ENCODE assay signal across 10 mouse cellular contexts in genomic region chr4:114472143-114472542, GRCm38 (mm10).
DNase-seq lines count a peak whose midpoint lies in the region; ATAC-seq and TF ChIP-seq lines count a peak whose summit lies in the region.
"Had no signal": no experiment of that assay in that cellular context is flagged by ENCODE, and none has a peak within 500 bp of the region (broad histone marks: within the 10 kb centered on the region; RNA-seq: fewer than 3 reads in every experiment).

No protein-coding gene starts in this region.

- intact Hi-C loops in left cerebral cortex, postnatal 4 days (cut with DNase I), result no loop called here

- peaks cover 42% of the 10 kb centered on the region for H3K4me1 ChIP-seq in embryonic facial prominence, embryonic 14.5 days (ENCODE audit: control insufficient read depth, insufficient read depth, low read length)
- peaks cover 9% of the 10 kb centered on the region for H3K4me1 ChIP-seq in intestine, embryonic 14.5 days (replicated peaks; ENCODE audit: control insufficient read depth, insufficient read depth, low read length)
- peaks cover 11% of the 10 kb centered on the region for H3K4me1 ChIP-seq in lung, postnatal 0 days (ENCODE audit: insufficient read depth, low read depth, low read length)
- H3K4me1 ChIP-seq in forebrain, embryonic 13.5 days, result peaks cover 10% of the 10 kb centered on the region

- no peaks in the 10 kb centered on the region for H3K9me3 ChIP-seq in embryonic facial prominence, embryonic 14.5 days (ENCODE audit: control insufficient read depth, low read length)
- H3K9me3 ChIP-seq in intestine, embryonic 14.5 days (ENCODE audit: control insufficient read depth, low read length), result no peaks in the 10 kb centered on the region
- no peaks in the 10 kb centered on the region for H3K9me3 ChIP-seq in lung, postnatal 0 days (ENCODE audit: low read length)
- no peaks in the 10 kb centered on the region for H3K9me3 ChIP-seq in forebrain, embryonic 13.5 days (replicated peaks)
- H3K9me3 ChIP-seq: neural tube, embryonic 12.5 days had no signal

- no peaks in the 10 kb centered on the region for H3K36me3 ChIP-seq in embryonic facial prominence, embryonic 14.5 days (ENCODE audit: control insufficient read depth, insufficient read depth, low read length)
- H3K36me3 ChIP-seq in intestine, embryonic 14.5 days (ENCODE audit: control insufficient read depth, insufficient read depth, low read length), result no peaks in the 10 kb centered on the region
- H3K36me3 ChIP-seq in lung, postnatal 0 days (ENCODE audit: insufficient read depth, low read length), result no peaks in the 10 kb centered on the region
- no peaks in the 10 kb centered on the region for H3K36me3 ChIP-seq in forebrain, embryonic 13.5 days (ENCODE audit: poor library complexity, severe bottlenecking)
- H3K36me3 ChIP-seq: neural tube, embryonic 12.5 days had no signal

- ATAC-seq in embryonic facial prominence, embryonic 14.5 days (ENCODE audit: low read depth), result peak; percentile 55
- 0 out of 2 replicates have a peak, but pooled peaks have one; percentile 67 for ATAC-seq in intestine, embryonic 14.5 days (replicated peaks; ENCODE audit: low FRiP score, low TSS enrichment, low read depth)
- ATAC-seq in lung, postnatal 0 days, result peak; percentile 85
- ATAC-seq in forebrain, embryonic 13.5 days, result no peak
- no peak for ATAC-seq in megakaryocyte progenitor cell, adult 5-6 weeks (replicated peaks; ENCODE audit: poor library complexity)

- no peak overlapping the region for H3K9ac ChIP-seq in embryonic facial prominence, embryonic 14.5 days (ENCODE audit: low read depth, low read length)
- H3K9ac ChIP-seq in intestine, embryonic 14.5 days (ENCODE audit: low read length), result no peak overlapping the region
- H3K9ac ChIP-seq in lung, postnatal 0 days (replicated peaks; ENCODE audit: low read depth), result no peak overlapping the region
- H3K9ac ChIP-seq in forebrain, embryonic 13.5 days, result no peak overlapping the region
- H3K9ac ChIP-seq: neural tube, embryonic 12.5 days had no signal

- no peaks in the 10 kb centered on the region; the same call in 1 of the 2 replicates for H3K27me3 ChIP-seq in embryonic facial prominence, embryonic 14.5 days (replicated peaks; ENCODE audit: control insufficient read depth, insufficient read depth, low read length)
- H3K27me3 ChIP-seq in intestine, embryonic 14.5 days (replicated peaks; ENCODE audit: control insufficient read depth, insufficient read depth, low read length), result no peaks in the 10 kb centered on the region
- no peaks in the 10 kb centered on the region for H3K27me3 ChIP-seq in lung, postnatal 0 days (replicated peaks; ENCODE audit: insufficient read depth, low read length)
- no peaks in the 10 kb centered on the region for H3K27me3 ChIP-seq in forebrain, embryonic 13.5 days
- H3K27me3 ChIP-seq: neural tube, embryonic 12.5 days had no signal

- no peak overlapping the region for H3K4me3 ChIP-seq in embryonic facial prominence, embryonic 14.5 days (ENCODE audit: low read depth, low read length)
- H3K4me3 ChIP-seq in intestine, embryonic 14.5 days (ENCODE audit: low read depth, low read length), result no peak overlapping the region
- no peak overlapping the region for H3K4me3 ChIP-seq in lung, postnatal 0 days (ENCODE audit: low read depth, low read length)
- H3K4me3 ChIP-seq in forebrain, embryonic 13.5 days, result no peak overlapping the region
- H3K4me3 ChIP-seq: erythroblast, embryonic 14.5 days; neural tube, embryonic 12.5 days had no signal

- no peak overlapping the region for H3K27ac ChIP-seq in embryonic facial prominence, embryonic 14.5 days (replicated peaks; ENCODE audit: low read depth, low read length)
- H3K27ac ChIP-seq in intestine, embryonic 14.5 days (ENCODE audit: low read depth), result no peak overlapping the region
- H3K27ac ChIP-seq in lung, postnatal 0 days (ENCODE audit: low read length), result no peak overlapping the region
- H3K27ac ChIP-seq in forebrain, embryonic 13.5 days, result no peak overlapping the region
- H3K27ac ChIP-seq: neural tube, embryonic 12.5 days had no signal

- peak; percentile 17 for DNase-seq in left cerebral cortex, postnatal 4 days
- DNase-seq in left cerebral cortex, adult 18-20 months (ENCODE audit: low spot score in 2 of 2), result no peak
- peak; percentile 54 for DNase-seq in embryonic facial prominence, embryonic 14.5 days (ENCODE audit: low spot score)
- no peak for DNase-seq in intestine, embryonic 14.5 days (ENCODE audit: low spot score)
- peak; percentile 66 for DNase-seq in lung, postnatal 0 days (ENCODE audit: low spot score)
- no peak for DNase-seq in frontal cortex, postnatal 10 days (ENCODE audit: low spot score in 2 of 2)

- no peak overlapping the region for H3K4me2 ChIP-seq in embryonic facial prominence, embryonic 14.5 days (ENCODE audit: low read depth, low read length)
- no peak overlapping the region for H3K4me2 ChIP-seq in intestine, embryonic 14.5 days (ENCODE audit: low read length)
- no peak overlapping the region for H3K4me2 ChIP-seq in lung, postnatal 0 days (replicated peaks; ENCODE audit: low read depth, low read length)
- no peak overlapping the region for H3K4me2 ChIP-seq in forebrain, embryonic 13.5 days
- H3K4me2 ChIP-seq: neural tube, embryonic 12.5 days had no signal

- TF ChIP-seq CTCF in lung, postnatal 0 days (IDR thresholded peaks at IDR 0.05), result peak; percentile 71

- 63% methylated on average over 5 of the region's 5 CpGs for WGBS in embryonic facial prominence, embryonic 14.5 days
- 74% methylated on average over 5 of the region's 5 CpGs for WGBS in intestine, embryonic 14.5 days
- 58% methylated on average over 5 of the region's 5 CpGs for WGBS in lung, postnatal 0 days
- 79% methylated on average over 5 of the region's 5 CpGs for WGBS in forebrain, embryonic 13.5 days

- no peak for TF ChIP-seq EP300 in lung, postnatal 0 days (IDR thresholded peaks at IDR 0.05)

Comparison
In these comparisons a context has a peak if more than half of its experiments do, and no peak if none do; other contexts are left out.
1. DNase-seq: peak in left cerebral cortex, postnatal 4 days (single experiment), embryonic facial prominence, embryonic 14.5 days (single experiment) and lung, postnatal 0 days (single experiment); none in left cerebral cortex, adult 18-20 months (0 of 2), intestine, embryonic 14.5 days (single experiment) and frontal cortex, postnatal 10 days (0 of 2).
2. ATAC-seq: peak in embryonic facial prominence, embryonic 14.5 days (single experiment), intestine, embryonic 14.5 days (single experiment) and lung, postnatal 0 days (single experiment); none in forebrain, embryonic 13.5 days (single experiment) and megakaryocyte progenitor cell, adult 5-6 weeks (single experiment).